Mouse (Mus musculus): ENCODE measurements around the gene Cox7a1.
"Not testable (repeated sequence)": the region's sequence is repeated elsewhere in the genome, so short reads cannot be mapped to it uniquely, and the experiment has no call there.

The Cox7a1 gene

DNA sequence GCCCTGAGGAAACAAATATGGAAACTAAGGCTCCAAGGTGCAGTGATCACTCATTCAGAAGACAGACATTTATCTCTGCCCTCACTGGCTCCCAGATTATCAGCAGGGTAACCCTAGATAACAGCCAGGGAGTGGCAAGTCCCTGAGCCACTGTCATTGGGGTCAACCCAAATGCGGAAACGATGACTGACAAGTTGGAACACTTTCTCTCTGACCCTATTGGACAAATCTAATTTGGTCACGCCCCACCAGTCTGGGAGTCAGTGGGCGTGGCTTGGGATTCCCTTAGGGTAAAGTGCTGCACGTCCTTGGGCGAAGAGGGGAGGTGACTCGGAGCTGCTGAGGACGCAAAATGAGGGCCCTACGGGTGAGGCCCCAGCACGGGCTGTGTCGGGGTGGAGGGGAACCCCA, at the start of gene Cox7a1:
Cox7a1 (plus strand) TSS at position 266 of the 411 bp plus-strand sequence.
- DNase-seq (ENCODE audit: low spot score) = peak; percentile 77

DNA sequence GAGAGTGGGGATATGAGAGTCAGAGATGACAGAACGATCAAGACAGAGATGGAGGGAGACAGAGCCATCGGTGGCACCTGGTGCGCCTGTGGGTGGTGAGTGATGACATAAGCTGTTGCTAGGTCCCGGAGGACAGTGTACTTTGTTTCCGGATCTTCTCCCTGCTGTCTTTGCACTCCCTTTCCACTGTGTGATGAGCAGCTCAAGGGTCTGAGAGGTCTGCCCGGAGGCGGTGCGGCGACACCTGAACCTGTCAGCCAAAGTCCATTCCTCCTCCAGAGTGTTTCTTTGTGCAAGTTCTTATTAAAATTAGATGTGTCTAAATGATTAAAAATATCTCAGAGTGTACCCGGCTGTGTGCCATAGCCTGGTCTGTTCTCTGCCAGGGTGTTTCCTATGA, 47.1 kb upstream of the Cox7a1 start:
- DNase-seq (ENCODE audit: low spot score) = no peak

DNA sequence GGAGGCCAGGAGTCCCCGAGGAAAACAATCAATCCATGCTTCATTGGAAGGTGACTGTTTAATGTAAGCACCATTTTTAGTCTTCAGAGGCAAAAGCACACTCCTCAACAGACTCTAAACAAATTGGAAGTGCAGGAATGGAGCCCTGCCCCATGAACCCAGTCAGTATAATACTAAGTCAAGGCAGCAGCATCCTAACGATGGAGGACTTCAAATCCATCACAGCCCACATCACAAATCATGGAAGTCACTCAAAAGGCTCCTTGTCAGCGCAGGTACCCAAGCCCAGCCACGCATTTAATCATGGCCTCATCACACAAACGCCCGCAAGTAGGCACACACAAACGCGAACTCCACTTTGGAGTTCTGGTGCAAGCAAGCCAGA, 40.8 kb upstream of the Cox7a1 start:
- DNase-seq (ENCODE audit: low spot score) = no peak

DNA sequence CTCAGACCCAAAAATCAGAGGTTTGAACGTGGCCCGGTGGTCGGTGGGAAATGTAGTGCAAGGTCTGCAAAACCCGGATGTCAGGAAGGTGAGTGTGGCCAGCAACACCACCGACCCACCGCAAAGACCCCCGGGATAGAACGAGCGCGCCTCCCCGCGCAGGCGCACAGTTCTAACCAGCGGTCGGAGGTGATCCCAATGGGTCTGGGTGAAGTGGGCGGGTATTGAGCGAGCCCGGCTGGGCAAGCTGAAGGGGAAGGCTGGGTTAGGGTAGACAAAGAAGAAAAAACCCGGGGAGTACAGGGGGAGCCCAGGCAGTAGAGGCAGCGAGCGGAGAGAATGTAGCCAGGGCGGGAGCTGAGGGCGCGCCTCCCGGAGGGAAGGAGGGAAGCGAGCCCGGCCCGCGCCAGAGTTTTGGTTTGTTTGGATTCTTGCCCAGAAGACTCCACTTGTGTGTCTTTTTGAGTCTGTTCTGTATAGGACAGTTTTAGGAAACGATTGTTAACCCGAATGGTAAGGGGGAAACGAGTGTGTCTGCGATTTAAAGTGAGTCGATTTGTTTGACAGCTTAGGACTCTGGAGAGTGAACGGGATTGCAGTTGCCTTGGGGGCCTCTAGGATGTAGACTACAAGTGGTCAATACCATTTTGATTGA, 40.3 kb upstream of the Cox7a1 start:
- peak; percentile 80 for DNase-seq (ENCODE audit: low spot score)

DNA sequence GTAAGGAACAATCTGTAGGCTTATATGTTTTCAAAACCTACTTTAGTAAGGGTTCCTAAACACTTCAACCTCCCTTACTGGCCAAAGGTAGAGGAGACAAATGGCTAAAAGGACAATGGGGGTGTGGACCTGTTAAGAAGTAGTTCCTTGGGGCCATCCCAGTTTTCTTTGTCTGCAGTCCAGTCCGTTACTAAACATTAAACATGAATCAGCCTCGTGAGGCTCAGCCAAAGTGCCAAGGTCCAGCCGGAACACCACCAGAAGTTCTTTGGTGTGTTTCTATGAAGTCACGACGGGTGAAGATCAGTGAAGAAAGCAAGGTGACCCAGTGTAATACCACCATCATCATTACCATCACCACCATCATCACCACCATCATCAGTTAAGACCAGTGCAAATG, 36.9 kb upstream of the Cox7a1 start:
- no peak for DNase-seq (ENCODE audit: low spot score)

DNA sequence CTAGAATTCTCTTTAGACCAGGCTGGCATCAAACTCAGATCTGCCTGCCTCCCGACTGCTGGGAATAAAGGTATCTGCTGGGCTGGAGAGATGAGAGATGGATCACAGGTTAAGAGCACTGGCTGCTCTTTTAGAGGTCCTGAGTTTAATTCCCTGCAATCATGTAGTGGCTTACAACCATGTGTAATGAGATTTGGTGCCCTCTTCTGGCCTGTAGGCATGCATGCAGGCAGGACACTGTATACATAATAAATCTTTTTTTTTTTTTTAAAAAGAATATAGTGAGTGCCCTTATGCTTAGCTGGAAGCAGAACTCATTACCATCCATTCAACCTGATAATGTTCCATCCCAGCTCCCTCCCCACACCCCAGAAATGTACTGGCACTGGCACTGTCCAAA, 29.9 kb upstream of the Cox7a1 start:
- no peak for DNase-seq (ENCODE audit: low spot score)

DNA sequence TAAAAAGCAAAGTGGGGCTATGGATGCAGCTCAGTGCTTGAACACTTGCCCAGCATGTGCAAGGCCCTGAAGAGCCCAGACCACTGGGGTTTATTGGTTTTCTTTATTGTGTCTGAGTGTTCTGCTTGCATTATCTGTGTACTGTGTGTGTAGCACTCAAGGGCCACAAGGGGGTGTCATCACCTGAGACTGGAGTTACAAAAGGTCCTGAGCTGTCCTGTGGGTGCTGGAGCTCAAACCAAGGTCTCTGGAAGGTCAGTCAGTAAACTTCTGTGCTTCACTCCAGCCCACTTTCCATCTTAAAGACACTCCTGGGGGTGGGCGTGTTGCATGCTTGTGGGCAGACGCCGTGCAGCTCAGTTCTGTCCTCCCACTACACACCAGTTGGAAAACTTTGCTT, 28.4 kb upstream of the Cox7a1 start:
- no peak for DNase-seq (ENCODE audit: low spot score)

DNA sequence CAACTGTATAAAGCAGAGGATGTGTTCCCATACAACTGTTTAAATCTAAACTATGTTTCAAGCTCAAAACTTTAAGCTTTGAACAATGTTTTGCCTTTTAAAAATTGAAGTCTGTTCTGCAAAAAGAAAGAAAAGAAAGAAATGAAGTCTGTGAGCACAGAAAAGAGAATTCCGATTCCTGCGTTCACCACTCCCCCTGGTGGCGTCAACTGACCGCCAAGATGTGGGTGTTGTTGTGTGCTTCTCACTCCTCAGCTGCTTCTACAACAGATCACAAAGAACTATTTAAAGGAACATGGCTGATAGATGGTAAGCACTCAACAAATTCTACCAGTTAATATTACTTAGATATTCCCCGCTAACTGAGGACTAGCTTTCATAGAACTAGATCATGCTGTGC, 20.8 kb upstream of the Cox7a1 start:
- no peak for DNase-seq (ENCODE audit: low spot score)

DNA sequence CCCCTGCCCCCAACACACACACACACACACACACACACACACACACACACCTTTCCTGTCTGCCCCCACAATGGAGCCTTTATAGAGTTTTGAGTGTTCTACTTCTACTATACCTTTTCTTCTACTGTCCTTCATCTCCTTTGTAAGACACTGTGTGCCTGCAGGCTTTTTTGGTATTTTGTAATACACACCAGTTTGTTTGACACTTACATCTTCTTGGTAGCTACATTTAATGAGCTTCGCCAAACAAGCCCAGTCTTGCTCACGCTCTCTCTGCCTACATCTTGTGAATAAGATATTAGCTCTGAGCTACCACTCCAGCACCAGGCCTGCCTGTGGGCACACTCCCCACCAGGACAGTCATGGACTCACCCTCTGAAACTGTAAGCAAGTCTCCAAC, 19.2 kb upstream of the Cox7a1 start:
- DNase-seq (ENCODE audit: low spot score) = no peak

DNA sequence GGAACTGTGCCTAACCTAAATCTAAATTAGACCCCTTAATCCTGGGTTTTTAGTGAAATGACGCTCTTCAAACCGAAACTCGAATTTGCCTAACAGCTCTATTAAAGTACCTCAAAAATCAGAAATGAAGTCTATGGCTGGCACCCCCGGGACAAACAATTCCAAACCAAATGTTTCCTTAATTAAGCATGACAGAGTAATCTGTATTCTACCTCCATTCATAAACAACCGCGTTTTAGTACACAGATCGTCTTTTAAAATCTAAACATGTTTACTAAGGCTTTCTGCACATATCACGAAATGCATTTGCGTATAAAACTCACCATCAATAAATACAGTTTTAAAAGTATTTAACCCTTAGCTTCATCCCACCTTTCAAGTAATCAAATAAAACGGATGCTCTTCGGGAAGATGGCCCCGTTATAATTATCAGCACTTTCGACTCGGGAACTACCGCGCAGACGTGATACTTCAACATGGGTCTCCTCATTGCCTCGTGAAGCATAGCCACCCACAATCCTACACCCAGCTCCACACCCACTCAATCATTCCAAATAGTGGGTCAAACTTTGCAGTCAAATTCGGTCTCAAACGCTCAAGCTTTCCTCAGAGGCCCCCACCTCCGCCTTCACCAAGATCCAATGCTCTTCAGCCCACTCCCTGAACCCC, 14.9 kb upstream of the Cox7a1 start:
- no peak for DNase-seq (ENCODE audit: low spot score)

DNA sequence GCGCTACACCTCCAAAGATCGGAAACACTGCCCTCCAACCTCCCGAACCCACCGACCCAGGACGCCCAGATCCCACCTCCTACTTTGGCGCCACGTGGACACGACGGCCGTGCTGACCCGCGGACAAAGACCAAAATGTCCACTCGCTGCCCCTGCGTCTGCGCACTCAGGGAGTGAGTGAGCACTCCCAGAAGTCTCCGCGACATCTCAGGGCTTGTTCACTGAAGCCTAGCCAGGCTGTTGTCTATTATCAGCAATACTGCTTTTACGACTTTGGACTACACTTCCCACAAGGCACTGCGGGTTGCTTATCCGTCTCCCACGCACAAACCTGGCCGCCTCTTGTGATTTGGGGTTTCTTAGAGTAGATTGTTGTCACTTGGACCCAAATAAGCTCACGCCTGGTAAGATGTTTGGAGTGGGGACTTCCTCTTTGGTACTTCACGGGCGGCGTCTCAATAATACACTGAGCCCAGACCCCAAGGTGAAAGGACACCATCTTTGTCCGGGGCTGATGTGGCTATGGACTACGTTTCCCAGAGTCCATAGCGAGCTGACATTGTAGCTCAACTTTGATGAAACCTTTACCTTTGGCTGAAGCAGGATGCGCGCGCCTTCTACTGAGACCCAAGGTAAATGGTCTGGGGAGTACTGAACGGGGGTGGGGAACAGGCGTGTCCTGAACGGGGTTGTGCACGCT, 14.2 kb upstream of the Cox7a1 start, which contains the start of gene Zfp146:
Zfp146 (minus strand) TSS at position 168 of the 700 bp plus-strand sequence.
- DNase-seq (ENCODE audit: low spot score) = peak; percentile 85

DNA sequence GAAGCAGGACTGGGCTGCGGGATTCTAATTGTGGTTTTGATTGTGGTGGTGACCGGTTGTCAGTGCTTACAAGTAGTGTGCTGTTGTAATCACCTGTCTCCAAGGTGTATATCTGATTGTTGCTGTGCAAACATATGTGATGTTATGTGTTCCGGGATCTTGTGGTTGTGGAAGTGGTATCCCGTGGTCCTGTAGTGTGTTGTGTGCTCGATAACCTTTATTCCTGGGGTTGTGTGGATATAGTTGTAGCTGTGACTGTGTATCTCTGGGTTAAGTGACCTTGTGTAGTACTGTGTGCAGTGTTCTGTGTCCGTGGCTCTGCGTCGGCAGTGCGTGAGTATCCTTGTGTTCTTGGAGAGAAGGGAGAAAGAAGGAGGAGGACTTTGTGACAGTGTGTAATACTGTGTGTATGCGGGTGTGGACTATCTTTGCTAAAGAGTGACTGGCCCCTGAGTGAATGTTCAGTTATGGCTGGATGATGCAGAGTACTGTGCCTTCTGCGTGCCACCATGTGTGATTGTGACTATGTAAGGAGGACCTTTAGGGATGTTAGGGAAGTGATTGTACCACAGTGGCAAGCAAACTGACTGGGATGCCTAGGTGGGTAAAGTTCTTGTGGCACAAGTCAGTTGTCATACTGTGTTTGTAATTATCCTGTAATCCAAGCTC, 13.5 kb upstream of the Cox7a1 start:
- DNase-seq (ENCODE audit: low spot score) = no peak

DNA sequence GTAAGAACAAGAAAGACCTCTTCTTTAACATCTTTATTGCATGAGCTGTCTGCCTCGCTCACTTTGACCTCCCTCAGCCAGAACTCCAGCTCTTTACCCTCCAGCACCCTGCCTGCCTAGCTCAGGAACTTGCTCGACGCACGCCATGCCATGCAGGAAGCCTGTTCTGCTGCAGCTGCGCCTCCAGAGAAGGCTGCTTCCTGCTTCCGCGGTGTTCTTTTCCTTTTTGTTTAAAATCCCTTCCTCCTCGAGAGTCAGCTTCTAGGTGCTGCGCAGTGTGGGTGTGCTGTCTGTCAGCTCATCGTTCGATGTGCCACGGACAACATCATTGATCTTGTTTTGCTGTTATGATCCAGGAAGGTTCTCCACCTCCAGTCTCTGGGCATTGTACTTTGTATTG, 7.5 kb upstream of the Cox7a1 start:
- DNase-seq (ENCODE audit: low spot score) = no peak

DNA sequence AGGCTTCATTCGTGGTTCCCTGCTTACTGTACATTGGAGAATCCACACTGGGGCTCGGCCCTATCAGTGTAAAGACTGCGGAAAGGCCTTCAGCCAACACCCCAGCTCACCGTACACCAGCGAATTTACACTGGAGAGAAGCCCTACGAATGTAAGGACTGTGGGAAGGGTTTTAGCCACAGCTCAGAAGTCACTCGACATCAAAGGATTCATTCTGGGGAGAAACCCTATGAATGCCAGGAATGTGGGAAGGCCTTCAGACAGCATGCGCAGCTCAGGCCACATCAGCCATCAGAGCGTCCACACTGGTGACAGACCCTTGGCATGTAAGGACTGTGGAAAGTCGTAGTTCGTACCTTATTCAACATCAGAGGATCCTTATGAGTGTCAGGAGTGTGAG, 5.7 kb upstream of the Cox7a1 start:
- no peak for DNase-seq (ENCODE audit: low spot score)

DNA sequence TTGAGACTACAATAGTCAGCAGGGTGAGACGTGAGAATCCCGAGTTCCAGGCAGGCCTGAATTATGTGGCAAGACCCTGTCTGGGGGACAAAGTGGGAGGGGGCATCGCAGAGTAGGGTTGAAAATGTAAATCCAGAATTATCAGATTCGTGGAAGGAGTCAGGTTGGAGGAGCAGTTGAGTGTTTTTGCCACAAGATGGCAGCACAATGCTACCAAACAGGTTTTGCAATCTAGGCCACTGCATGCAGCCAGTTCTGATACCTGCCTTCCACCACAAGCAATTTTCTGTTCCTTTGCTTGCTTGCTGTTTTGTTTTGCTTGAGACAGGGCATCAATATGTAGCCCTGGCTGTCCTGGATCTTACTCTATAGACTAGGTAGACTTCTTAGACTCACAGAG, 2.6 kb upstream of the Cox7a1 start:
- DNase-seq (ENCODE audit: low spot score) = peak; percentile 57

DNA sequence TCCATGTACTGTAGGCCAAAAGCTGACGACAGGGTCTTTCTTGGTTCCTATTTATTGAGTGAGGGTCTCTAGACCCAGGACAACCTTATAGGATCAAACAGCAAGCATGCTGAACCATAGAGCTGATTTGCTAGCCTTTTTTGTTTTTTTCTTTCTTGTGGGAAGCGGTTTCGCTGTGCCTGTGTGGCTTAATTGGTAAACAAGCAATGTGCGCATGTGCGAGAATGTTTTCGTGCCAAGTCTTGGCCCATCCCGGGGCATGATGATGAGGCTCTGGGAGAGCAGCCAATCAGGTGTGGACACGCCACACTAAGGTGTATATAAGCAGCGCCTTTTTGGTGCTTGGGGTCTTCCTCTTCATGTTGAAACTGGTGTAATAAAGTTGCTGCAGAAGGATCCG, 2.0 kb upstream of the Cox7a1 start:
- DNase-seq (ENCODE audit: low spot score) = not testable (repeated sequence)

DNA sequence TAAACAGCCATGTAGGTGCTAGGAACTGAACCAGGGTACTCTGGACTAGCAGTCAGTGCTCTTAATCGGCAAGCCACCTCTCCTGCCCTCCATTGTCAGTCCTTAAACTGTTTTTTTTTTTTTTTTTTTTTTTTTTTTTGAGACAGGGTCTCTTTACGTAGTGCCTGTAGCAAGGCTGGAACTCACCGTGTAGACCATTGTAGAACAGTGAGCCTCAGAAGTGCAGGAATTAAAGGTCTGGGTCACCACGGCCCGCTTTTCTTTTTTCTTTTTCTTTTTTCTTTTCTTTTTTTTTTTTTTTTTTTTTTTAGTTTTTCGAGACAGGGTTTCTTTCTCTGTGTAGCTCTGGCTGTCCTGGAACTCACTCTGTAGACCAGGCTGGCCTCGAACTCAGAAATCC, 755 bp upstream of the Cox7a1 start:
- not testable (repeated sequence) for DNase-seq (ENCODE audit: low spot score)

DNA sequence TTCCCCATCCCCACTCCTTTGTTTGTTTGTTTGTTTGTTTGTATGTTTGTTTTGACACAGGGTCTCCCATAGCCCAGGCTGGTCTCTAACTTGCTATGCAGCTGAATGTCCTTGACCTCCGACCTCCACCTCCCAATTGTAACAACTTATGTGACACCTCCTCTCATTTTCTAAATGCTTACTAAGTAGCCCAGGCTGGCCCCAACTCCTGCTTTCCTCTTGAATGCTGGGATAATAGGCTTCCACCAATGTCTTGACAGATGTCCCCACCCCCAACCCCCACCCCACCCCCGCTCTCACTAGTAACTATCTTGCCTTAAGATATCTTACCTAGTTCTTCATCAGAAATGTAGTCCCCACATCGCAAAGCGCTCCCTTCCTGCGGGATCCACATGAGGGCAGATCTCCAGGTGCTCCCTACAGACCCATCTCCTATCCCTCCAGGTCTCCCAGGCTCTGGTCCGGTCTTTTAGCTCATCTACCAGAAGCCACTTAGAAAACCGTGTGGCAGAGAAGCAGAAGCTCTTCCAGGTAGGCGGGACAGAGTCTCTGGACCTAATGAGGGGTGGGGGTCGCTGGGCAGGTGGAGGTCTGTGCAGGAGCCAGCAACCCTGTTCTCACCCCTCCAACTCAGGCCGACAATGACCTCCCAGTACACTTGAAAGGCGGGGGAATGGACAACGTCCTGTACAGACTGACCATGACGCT, 851 bp downstream of the Cox7a1 start:
- no peak for DNase-seq (ENCODE audit: low spot score)

DNA sequence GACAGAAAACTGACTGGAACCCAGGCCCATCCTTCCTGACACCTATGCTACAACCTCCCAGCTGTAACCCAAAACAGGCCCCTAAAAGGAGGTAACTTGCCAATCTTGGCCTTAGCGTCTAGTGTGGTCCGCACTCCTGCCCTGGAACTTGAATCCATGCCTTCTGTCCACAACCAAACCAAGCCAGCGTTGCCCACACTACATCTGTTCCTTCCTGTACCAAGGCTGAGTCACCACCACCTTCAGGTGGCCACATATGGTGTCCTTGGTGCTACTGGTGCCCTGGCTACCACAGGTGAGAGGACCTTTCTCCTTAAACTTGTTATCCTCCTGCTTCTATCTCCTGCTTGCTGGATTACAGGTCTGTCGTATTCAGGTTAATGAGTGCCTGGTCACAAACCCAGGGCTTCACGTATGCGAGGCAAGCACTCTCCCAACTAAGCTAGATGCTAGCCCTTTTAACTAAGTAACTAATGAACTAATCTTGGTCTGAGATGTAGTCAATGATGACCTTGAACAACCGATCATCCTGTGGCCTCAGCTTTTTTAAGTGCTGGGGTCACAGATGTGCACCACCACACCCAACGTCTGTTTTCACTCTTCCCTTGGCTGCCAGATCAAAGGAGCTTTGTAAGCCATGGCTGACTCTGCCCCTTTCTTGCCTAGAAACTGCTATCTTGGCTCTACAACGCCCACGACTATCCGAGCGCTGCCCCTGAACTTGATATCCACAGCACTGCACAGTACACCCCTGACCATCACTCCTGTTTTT, 4.6 kb downstream of the Cox7a1 start:
- no peak for DNase-seq (ENCODE audit: low spot score)

DNA sequence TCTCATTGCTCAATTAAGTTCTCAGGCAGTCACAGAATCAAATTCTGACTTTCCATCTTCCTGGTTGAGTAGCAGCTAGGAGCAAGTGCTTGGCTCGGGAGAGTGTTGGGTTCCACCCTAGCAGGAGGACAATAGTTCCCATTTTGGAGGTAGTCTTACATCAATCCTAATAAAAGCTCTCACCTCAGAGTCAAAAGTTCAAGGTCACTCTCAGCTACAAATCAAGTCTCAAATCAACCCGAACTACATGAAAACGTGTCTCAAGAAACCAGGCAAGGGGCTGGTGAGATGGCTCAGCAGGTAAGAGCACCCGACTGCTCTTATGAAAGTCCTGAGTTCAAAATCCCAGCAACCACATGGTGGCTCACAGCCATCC, 5.2 kb downstream of the Cox7a1 start:
- DNase-seq (ENCODE audit: low spot score) = no peak

DNA sequence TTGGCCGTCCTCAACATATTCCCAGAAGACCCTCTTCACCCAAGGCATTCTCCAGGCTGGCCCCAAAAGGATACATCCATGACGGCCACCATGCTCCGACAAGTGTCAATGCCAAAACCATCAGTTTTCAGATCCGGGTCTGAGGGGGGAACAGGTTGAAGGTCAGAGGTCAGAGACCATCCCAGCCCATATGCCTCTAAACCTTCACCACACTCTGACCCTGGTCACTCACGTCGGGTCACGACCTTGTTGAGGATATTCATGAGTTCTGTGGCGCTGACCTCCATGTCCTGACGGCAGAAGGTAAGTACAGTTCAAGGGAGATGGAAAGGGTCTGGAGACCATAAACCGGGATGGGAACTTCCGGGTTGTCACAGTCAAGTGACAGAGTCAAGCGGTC, 8.1 kb downstream of the Cox7a1 start:
- DNase-seq (ENCODE audit: low spot score) = no peak
